Mouse (Mus musculus) bone marrow, adult 2 months (tissue): Measurements from ENCODE around the gene Ccdc42. TPM values are rescaled to one million over a fixed set of nuclear protein-coding genes. Genes with fewer than 3 reads are reported as not detected.

Experiments used
- H3K27ac ChIP-seq: fragments of 200-500 bp; 2 replicates; pipeline ENCODE4 v1.5.1; 2012; ENCODE audit warnings: low read depth, mild to moderate bottlenecking, control low read depth, inconsistent platforms, low read length; ENCODE audit not compliant: control insufficient read depth, poor library complexity, insufficient read depth
- H3K4me1 ChIP-seq: fragments of 200-500 bp; 2 replicates; pipeline ENCODE4 v1.6.1; 2011; ENCODE audit warnings: low read length; ENCODE audit not compliant: control insufficient read depth, insufficient read depth
- H3K4me3 ChIP-seq: fragments of 200-500 bp; replicated peaks from 2 replicates; pipeline ENCODE3; 2011; ENCODE audit warnings: mild to moderate bottlenecking, low read depth, low read length, control low read depth; ENCODE audit not compliant: control insufficient read depth
- CTCF ChIP-seq: fragments of 200-500 bp; IDR thresholded peaks from 2 replicates; pipeline ENCODE4 v1.5.1; 2011; ENCODE audit warnings: low read length, control low read depth; ENCODE audit not compliant: control insufficient read depth, insufficient read depth
- POLR2A ChIP-seq: fragments of 200-500 bp; IDR thresholded peaks from 2 replicates; pipeline ENCODE4 v1.6.1; 2011; ENCODE audit warnings: low read depth, mild to moderate bottlenecking, control low read depth, low read length, borderline replicate concordance; ENCODE audit not compliant: control insufficient read depth
- WGBS: fragments of 180-500 bp; shearing (Covaris S2); methylation state at CpG from one replicate; pipeline ENCODE4 v1.1.7; 2018; 5-methylcytosine and 5-hydroxymethylcytosine counted together
- polyA plus RNA-seq: library from polyadenylated mRNA; stranded (reverse); fragments of >200 nt; gene quantifications from 2 replicates; pipeline ENCODE4 v1.2.4, GENCODE M21; 2011; ENCODE audit warnings: low replicate concordance; ENCODE audit not compliant: missing spikeins, insufficient read depth, insufficient read length

The Ccdc42 gene
- polyA plus RNA-seq, 1 experiment = not detected

DNA sequence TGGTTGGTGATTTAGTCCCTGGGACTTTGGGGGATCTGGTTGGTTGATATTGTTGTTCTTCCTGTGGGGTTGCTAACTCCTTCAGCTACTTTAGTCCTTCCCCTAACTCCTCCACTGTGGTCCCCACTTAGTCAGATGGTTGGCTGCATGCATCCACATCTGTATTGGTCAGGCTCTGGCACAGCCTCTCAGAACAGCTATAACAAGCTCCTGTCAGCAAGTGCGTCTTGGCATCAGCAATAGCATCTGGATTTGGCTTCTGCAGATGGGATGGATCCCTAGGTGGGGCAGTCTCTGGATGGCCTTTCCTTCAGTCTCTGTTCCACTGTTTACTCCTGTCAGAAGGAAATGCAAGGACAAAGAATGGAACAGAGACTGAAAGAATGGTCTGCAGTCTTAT lies 9.7 kb upstream of the Ccdc42 start:
- no peak overlapping the region for H3K27ac ChIP-seq
- 64% methylated on average over 1 of the region's 1 CpGs for WGBS
- H3K4me1 ChIP-seq = no peaks in the 10 kb centered on the region
- no peak overlapping the region for H3K4me3 ChIP-seq
- no peak for TF ChIP-seq CTCF
- TF ChIP-seq POLR2A = no peak

DNA sequence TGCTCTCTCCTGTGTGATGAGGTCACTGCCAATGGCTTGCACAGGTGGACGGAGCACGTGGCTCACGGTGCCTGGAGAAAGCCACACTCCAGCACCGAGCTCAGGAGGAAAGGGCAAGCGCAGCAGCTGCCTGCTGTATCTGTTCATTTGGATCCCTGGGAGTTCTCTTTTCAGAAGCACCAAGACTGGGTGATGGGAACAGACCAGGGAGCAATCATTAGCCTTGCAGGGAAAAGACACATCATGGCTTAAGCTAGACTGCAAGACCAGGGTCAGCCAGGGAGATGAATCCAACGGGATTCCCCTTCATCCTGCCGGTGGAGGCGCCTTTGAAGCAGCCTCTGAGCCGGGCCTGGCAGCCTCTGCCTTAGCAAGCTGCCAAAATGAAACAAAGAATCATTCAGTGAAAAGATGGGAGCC lies 7.3 kb upstream of the Ccdc42 start:
- TF ChIP-seq CTCF (no peak), POLR2A (no peak)
- WGBS = 63% methylated on average over 9 of the region's 9 CpGs
- Histone ChIP-seq H3K4me3 (no peak overlapping the region), H3K4me1 (no peaks in the 10 kb centered on the region), H3K27ac (no peak overlapping the region)

DNA sequence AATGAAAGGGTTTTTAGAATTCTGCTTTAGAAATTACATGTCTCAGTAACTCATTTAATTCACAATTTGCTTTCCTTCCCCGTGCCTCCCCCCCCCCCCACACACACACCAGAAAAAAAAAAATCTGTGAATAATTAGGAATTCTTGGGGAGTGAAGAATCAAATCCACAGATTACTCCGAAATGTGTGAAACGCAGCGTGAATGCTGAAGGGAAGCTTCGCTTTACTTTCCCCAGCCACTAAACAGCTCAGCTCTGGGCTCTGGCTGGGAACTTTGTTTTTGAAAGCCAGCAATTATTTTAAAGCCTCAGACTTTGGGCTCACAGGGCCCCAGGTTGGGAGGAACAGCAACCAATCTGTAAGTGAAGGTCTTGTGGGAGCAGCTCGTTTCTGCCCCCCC lies 6.3 kb upstream of the Ccdc42 start:
- TF ChIP-seq POLR2A (no peak), CTCF (no peak)

DNA sequence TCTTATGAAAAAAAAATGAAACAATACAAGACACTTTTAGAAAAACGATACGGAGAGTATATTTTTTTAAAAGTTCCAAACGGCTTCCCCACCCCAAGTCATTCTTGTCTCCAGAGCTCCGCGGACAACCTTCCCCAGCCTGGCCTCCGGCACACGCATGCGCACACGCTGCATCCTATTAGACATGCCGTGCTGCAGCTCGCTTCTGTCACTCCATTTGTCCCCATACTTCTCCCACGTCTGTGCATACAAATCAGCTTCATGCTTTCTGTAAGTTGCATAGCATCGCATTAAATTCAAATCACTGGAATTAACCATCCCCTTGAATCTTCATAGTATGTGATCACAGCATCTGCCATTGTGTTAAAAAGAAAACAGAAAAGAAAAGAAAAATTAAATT lies 3.6 kb upstream of the Ccdc42 start:
- Histone ChIP-seq H3K4me3 (no peak overlapping the region), H3K27ac (no peak overlapping the region), H3K4me1 (no peaks in the 10 kb centered on the region)
- no peak for TF ChIP-seq CTCF
- no peak for TF ChIP-seq POLR2A
- WGBS = 86% methylated on average over 13 of the region's 13 CpGs

More for the DNA sequence above, 6.3 kb upstream of the Ccdc42 start:
- Histone ChIP-seq H3K27ac (no peak overlapping the region), H3K4me1 (no peaks in the 10 kb centered on the region), H3K4me3 (no peak overlapping the region)
- 81% methylated on average over 6 of the region's 6 CpGs for WGBS

DNA sequence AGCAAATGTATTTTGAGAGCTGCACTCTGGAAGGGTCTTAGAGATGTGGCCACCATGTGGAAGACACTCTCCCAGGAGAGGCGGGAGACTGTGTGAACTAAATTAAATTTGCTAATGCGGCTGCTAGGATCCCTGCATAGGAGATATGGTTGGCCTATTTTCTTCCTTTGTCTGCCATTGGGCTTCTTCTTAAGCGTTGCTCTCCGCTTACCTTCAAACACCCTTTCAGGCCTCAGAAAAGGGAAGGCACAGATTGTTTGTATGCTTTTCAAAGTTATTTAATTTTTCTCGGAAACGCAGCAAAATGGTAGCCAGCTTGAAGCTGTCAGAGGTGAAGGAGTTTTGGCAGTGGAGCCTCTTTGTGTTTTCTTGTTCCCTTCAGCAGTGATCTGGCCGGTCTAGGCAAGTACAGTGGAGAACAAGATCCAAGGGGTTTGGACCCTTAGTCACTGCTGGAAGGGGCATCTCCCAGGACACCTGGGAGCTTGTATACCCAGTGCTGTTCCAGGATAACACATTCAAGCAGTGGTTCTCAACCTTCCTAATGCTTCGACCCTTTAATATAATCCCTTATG lies 2.8 kb upstream of the Ccdc42 start:
- H3K4me3 ChIP-seq = no peak overlapping the region
- WGBS = 77% methylated on average over 8 of the region's 8 CpGs
- no peak overlapping the region for H3K27ac ChIP-seq
- no peaks in the 10 kb centered on the region for H3K4me1 ChIP-seq
- TF ChIP-seq CTCF (no peak), POLR2A (no peak)

DNA sequence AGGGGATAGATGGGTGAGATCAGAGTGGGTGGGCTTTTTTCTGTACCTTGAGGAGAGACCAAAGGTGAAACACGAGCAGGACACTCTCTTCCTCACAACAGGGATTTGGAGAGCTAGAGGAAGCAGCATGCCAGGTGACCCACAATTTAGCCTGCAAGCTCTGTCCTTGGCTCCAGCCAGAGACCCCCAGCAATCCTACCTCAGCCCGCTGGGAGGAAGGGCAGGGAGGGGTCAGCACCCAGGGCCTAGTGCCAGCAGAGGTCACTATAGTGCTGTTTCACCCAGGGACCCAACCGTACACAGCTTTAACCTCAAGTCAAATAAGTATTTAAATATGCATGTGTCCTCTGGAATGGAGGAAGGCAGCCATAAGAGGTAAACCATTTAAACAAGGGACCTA lies 931 bp upstream of the Ccdc42 start:
- peak; percentile 34; the same call in 1 of the 2 replicates for TF ChIP-seq CTCF
- TF ChIP-seq POLR2A = no peak
- Histone ChIP-seq H3K4me3 (no peak overlapping the region), H3K27ac (no peak overlapping the region), H3K4me1 (no peaks in the 10 kb centered on the region)
- WGBS = 19% methylated on average over 3 of the region's 3 CpGs

DNA sequence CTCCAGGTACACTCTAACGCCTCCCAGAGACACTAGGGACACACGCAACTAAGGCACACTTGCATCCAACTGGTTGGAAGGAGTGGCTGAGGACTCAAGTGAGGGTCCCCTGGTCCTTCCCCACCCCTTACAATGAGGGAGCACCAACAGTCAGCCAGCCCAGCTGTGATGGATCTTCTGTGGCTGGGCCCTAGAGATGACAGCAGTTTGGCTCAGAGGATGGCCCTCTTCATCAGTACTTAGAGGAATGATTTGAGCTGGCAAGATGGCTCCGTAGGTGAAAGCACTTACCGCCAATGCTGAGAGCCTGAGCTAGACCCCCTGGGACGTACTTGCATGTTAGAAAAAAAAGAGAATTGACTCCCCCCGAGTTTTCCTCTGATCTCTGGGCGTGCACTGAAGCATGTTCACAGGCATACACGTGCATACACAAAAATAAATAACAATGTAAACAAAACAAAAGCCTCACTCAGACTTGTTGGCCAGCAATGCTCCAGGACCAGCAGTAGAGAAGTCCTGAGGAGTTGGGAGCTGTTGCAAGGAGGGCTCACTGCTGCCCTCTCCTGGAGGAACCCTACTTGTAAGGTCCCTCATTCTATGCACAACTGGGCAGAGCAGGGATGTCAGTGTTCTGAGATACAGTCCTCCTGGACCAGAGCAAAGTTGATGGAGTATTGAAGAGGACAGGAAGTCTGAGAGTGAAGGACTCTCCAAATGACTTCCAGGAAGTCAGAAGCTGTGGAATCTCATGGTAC lies 2.4 kb downstream of the Ccdc42 start:
- no peak for TF ChIP-seq POLR2A
- peak; percentile 86 for TF ChIP-seq CTCF
- WGBS = 63% methylated on average over 8 of the region's 8 CpGs
- Histone ChIP-seq H3K27ac (no peak overlapping the region), H3K4me1 (no peaks in the 10 kb centered on the region), H3K4me3 (no peak overlapping the region)

DNA sequence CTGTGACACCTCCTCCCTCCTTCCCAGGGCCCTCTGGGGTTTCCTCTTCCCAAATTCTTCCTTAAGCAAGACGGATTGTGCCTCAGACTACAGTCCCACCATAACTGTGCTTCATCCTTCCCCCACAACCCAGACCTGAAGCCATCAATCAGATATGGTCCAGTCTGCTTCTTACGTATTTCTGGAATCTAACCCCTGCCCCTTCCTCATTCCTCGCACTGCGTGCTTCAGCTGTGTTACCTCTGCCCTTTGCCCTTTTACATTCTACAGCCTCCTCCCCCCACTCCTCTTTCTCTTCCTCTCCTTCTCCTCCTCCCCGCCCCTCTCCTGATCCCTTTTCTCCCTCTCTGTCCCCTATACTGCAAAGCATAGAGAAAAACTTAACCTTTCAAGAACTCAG lies 4.9 kb downstream of the Ccdc42 start:
- 61% methylated on average over 5 of the region's 5 CpGs for WGBS
- H3K27ac ChIP-seq = no peak overlapping the region
- no peak for TF ChIP-seq CTCF
- no peak overlapping the region for H3K4me3 ChIP-seq
- H3K4me1 ChIP-seq = no peaks in the 10 kb centered on the region

DNA sequence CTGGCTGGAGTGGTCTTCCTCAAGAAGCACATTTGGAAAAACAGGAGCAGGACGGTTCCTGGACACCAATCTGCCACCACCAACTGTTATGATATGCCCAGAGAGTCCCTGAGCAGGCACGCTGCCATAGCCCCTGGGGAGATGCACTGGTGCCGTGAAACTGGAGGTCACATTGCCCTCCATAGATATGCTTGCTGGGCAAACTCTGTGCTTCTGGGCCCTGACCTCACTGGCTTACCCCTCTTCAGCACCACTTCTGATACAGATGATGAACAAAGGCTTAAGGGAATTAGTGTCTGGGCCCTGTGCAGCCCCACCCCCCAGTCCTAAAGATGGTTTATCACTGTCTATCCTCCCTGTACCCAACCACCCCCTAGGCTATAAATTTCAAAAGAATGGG lies 6.4 kb downstream of the Ccdc42 start:
- TF ChIP-seq CTCF = no peak
- no peak for TF ChIP-seq POLR2A
- Histone ChIP-seq H3K27ac (no peak overlapping the region), H3K4me1 (no peaks in the 10 kb centered on the region), H3K4me3 (no peak overlapping the region)
- WGBS = 75% methylated on average over 3 of the region's 3 CpGs

DNA sequence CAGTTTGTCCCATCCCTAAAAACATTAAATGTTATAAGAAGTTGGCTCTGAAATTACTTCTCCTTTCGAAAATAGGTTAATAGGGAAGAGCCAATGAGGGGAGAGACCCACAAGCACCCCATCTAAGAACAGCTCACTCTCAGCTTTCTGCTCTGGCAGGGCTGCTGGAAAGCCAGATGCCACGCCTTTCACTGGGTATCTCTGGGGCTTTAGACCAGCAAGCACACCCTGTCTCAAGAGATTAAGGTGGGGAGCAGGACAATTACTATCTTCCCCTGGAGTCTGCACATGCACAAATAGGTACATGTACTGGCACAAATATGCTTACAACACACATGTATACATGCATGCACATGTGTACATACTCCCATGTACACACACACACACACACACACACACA lies 11.1 kb downstream of the Ccdc42 start:
- TF ChIP-seq CTCF = no peak
- TF ChIP-seq POLR2A = no peak
- WGBS = 33% methylated on average over 2 of the region's 2 CpGs
- H3K4me3 ChIP-seq = no peak overlapping the region
- no peak overlapping the region for H3K27ac ChIP-seq
- H3K4me1 ChIP-seq = no peaks in the 10 kb centered on the region
